Mouse (Mus musculus): Measurements from ENCODE around the gene Serf2. TPM values are rescaled to one million over a fixed set of nuclear protein-coding genes. Genes with fewer than 3 reads are reported as not detected.
"Not testable (repeated sequence)": the region's sequence is repeated elsewhere in the genome, so short reads cannot be mapped to it uniquely, and the experiment has no call there.

Serf2 gene
- total RNA-seq, 2 experiments from 2014 or later, result 159 to 194 TPM

GRCm38 (mm10) chr2:121484403-121484802, 35.4 kb downstream of the Serf2 start:
- not testable (repeated sequence) for DNase-seq (ENCODE audit: extremely low spot score in 1 of 2, low spot score in 1 of 2)

- not testable (repeated sequence) for DNase-seq (ENCODE audit: extremely low spot score in 1 of 2, low spot score in 1 of 2)
These were observed 52.6 kb downstream of the Serf2 start for GRCm38 (mm10) chr2:121501550-121501949.

- peak; percentile 62 to 71 for DNase-seq (ENCODE audit: extremely low spot score in 1 of 2, low spot score in 1 of 2)
These were observed 57.2 kb downstream of the Serf2 start, which contains the start of the genes Mfap1a and Wdr76 for GRCm38 (mm10) chr2:121505942-121506882. TSS of gene Mfap1a (minus strand) at chr2:121506665. TSS of gene Wdr76 (plus strand) at chr2:121506723.

- DNase-seq (ENCODE audit: extremely low spot score in 1 of 2, low spot score in 1 of 2), result no peak
These were observed 58.4 kb downstream of the Serf2 start for GRCm38 (mm10) chr2:121507173-121507950.

Small RNA genes within 50 kb of the gene (microRNA-seq; reads per million reads assigned to microRNA genes)
- gene Gm22953, result 0 reads per million in 2 experiments

Other genes with a start within 250 kb of the Serf2 start
- gene Trp53bp1, start 177.8 kb upstream of the Serf2 start, total RNA-seq (2021), result 100 to 1,000 TPM; 130 to 154 TPM
- 100 to 1,000 TPM; 513 to 580 TPM for gene Map1a, start 159.6 kb upstream of the Serf2 start, total RNA-seq (2021)
- 100 to 1,000 TPM in 1 of 2 experiments, 10 to 100 TPM in 1; 85.1 to 111 TPM for gene Ppip5k1, start 93.8 kb upstream of the Serf2 start, total RNA-seq (2021)
- gene Ckmt1, start 91.5 kb upstream of the Serf2 start, total RNA-seq (2021), result 100 to 1,000 TPM; 369 to 418 TPM
- under 1 TPM; 0.42 to 0.92 TPM for gene Strc, start 62.0 kb upstream of the Serf2 start, total RNA-seq (2021)
- 100 to 1,000 TPM; 182 to 206 TPM for gene Pdia3, start 35.4 kb upstream of the Serf2 start, total RNA-seq (2021)
- 1 to 10 TPM; 3.4 to 5.9 TPM for gene Catsper2, start 35.4 kb upstream of the Serf2 start, total RNA-seq (2021)
- gene Ell3, start 4.9 kb upstream of the Serf2 start, total RNA-seq (2021), result not detected
- gene Hypk, start 4.1 kb downstream of the Serf2 start, total RNA-seq (2021), result 10 to 100 TPM; 24.0 to 26.6 TPM
- gene Serinc4, start 7.6 kb downstream of the Serf2 start, total RNA-seq (2021), result under 1 TPM; 0.63 to 0.64 TPM
- gene Mfap1b, start 24.9 kb downstream of the Serf2 start, total RNA-seq (2021), result 10 to 100 TPM; 40.9 to 43.9 TPM
- gene Mfap1a, start 57.5 kb downstream of the Serf2 start, total RNA-seq (2021), result 10 to 100 TPM; 31.2 to 34.0 TPM
- gene Wdr76, start 57.5 kb downstream of the Serf2 start, total RNA-seq (2021), result 1 to 10 TPM; 3.1 to 3.5 TPM